In genomic region chr10:40284179-40284831, GRCm38 (mm10) we compare ENCODE assay signal across 11 mouse cellular contexts. TPM values are rescaled to one million over a fixed set of nuclear protein-coding genes. Genes with fewer than 3 reads are reported as not detected.
DNase-seq lines count a peak whose midpoint lies in the region; ATAC-seq and TF ChIP-seq lines count a peak whose summit lies in the region.
"Had no signal": no experiment of that assay in that cellular context is flagged by ENCODE, and none has a peak within 500 bp of the region (broad histone marks: within the 10 kb centered on the region; RNA-seq: fewer than 3 reads in every experiment).

No protein-coding gene starts in this region.

- 0 out of 2 replicates have a peak, but pooled peaks cover 3% of the 10 kb centered on the region for H3K36me3 ChIP-seq in hindbrain, embryonic 16.5 days (ENCODE audit: control insufficient read depth, insufficient read depth, low read length)
- peaks cover 38% of the 10 kb centered on the region for H3K36me3 ChIP-seq in hindbrain, embryonic 10.5 days
- H3K36me3 ChIP-seq in ES-Bruce4 (ENCODE audit: control insufficient read depth, insufficient read depth, low read length, poor library complexity, severe bottlenecking): peaks cover 12% of the 10 kb centered on the region

- no peak for TF ChIP-seq POLR2A in ES-Bruce4 (IDR thresholded peaks at IDR 0.05; ENCODE audit: insufficient read depth, low read length)

- H3K4me1 ChIP-seq in hindbrain, embryonic 16.5 days (ENCODE audit: control insufficient read depth, insufficient read depth, low read depth, low read length): no peaks in the 10 kb centered on the region
- H3K4me1 ChIP-seq in hindbrain, embryonic 10.5 days (replicated peaks): no peaks in the 10 kb centered on the region
- H3K4me1 ChIP-seq in ES-Bruce4 (ENCODE audit: control insufficient read depth, insufficient read depth, low read length): no peaks in the 10 kb centered on the region
- H3K4me1 ChIP-seq: embryonic facial prominence, embryonic 13.5 days; limb, embryonic 12.5 days had no signal

- no peak overlapping the region for H3K4me2 ChIP-seq in hindbrain, embryonic 16.5 days (ENCODE audit: low read length)
- H3K4me2 ChIP-seq: embryonic facial prominence, embryonic 13.5 days; limb, embryonic 12.5 days had no signal

- intact Hi-C loops in left cerebral cortex, postnatal 25 days (cut with DNase I): no loop called here

- H3K9ac ChIP-seq in hindbrain, embryonic 16.5 days (ENCODE audit: low read depth, low read length): no peak overlapping the region
- H3K9ac ChIP-seq in ES-Bruce4 (ENCODE audit: low read depth, poor library complexity, severe bottlenecking): no peak overlapping the region
- H3K9ac ChIP-seq: embryonic facial prominence, embryonic 13.5 days; limb, embryonic 12.5 days had no signal

- TF ChIP-seq EP300 in ES-Bruce4 (IDR thresholded peaks at IDR 0.05; ENCODE audit: insufficient read depth, low read depth, low read length): no peak

- H3K27me3 ChIP-seq in hindbrain, embryonic 16.5 days (replicated peaks; ENCODE audit: control insufficient read depth, insufficient read depth, low read length): no peaks in the 10 kb centered on the region
- no peaks in the 10 kb centered on the region for H3K27me3 ChIP-seq in hindbrain, embryonic 10.5 days (ENCODE audit: insufficient read depth, poor library complexity, severe bottlenecking)
- no peaks in the 10 kb centered on the region for H3K27me3 ChIP-seq in ES-Bruce4 (ENCODE audit: control insufficient read depth, insufficient read depth, low read length, poor library complexity, severe bottlenecking)
- H3K27me3 ChIP-seq: embryonic facial prominence, embryonic 13.5 days; limb, embryonic 12.5 days; megakaryocyte, embryonic 14.5 days had no signal

- no peak overlapping the region for H3K27ac ChIP-seq in hindbrain, embryonic 16.5 days (ENCODE audit: low read depth, low read length)
- H3K27ac ChIP-seq in hindbrain, embryonic 10.5 days: no peak overlapping the region
- H3K27ac ChIP-seq in ES-Bruce4 (ENCODE audit: insufficient read depth, low read length): 0 out of 2 replicates have a peak overlapping the region, but pooled peaks have one; percentile 20
- H3K27ac ChIP-seq: embryonic facial prominence, embryonic 13.5 days; limb, embryonic 12.5 days had no signal

- no peak for TF ChIP-seq CTCF in ES-Bruce4 (IDR thresholded peaks at IDR 0.05; ENCODE audit: low read depth, low read length)

- 0 out of 2 replicates have a peak, but pooled peaks cover 2% of the 10 kb centered on the region for H3K9me3 ChIP-seq in hindbrain, embryonic 16.5 days (ENCODE audit: control insufficient read depth, low read length)
- no peaks in the 10 kb centered on the region for H3K9me3 ChIP-seq in hindbrain, embryonic 10.5 days
- H3K9me3 ChIP-seq in ES-Bruce4 (replicated peaks; ENCODE audit: control insufficient read depth, insufficient read depth, low read length, poor library complexity, severe bottlenecking): no peaks in the 10 kb centered on the region
- H3K9me3 ChIP-seq: limb, embryonic 12.5 days; megakaryocyte, embryonic 14.5 days had no signal

- WGBS in hindbrain, embryonic 16.5 days: 66% methylated on average over 10 of the region's 10 CpGs
- WGBS in hindbrain, embryonic 10.5 days: 83% methylated on average over 10 of the region's 10 CpGs

- ATAC-seq in hindbrain, embryonic 16.5 days: peak; percentile 37

- no peak for DNase-seq in hindbrain, embryonic 10.5 days (ENCODE audit: low spot score)
- peak; percentile 31 to 39 for DNase-seq in frontal cortex, postnatal 10 days (ENCODE audit: low spot score in 2 of 2)
- peak; percentile 48 to 78 for DNase-seq in left cerebral cortex, postnatal 25 days (ENCODE audit: low spot score in 2 of 2)
- no peak for DNase-seq in adrenal gland, adult 8-10 months
- DNase-seq in spleen, adult 18-20 months: no peak
- no peak for DNase-seq in gastrocnemius, postnatal 10 days

- H3K4me3 ChIP-seq in hindbrain, embryonic 16.5 days (ENCODE audit: low read length): no peak overlapping the region
- no peak overlapping the region for H3K4me3 ChIP-seq in hindbrain, embryonic 10.5 days
- no peak overlapping the region for H3K4me3 ChIP-seq in ES-Bruce4 (ENCODE audit: low read depth, low read length)
- H3K4me3 ChIP-seq: embryonic facial prominence, embryonic 13.5 days; limb, embryonic 12.5 days; megakaryocyte, embryonic 14.5 days had no signal

RNA-seq across cellular contexts. Expression of gene Amd1, which starts 17.7 kb away (rescaled TPM):
- polyA plus RNA-seq in hindbrain, embryonic 16.5 days (2015; fragmentation: Nextera tagmentation; extraction: Ambion mirVana): 35.5 and 40.4 TPM in 2 replicates
- 59.0 and 74.9 TPM in 2 replicates for polyA plus RNA-seq in hindbrain, embryonic 10.5 days (2016; fragmentation: Nextera tagmentation; extraction: Ambion mirVana)
- polyA plus RNA-seq in ES-Bruce4 (2011; ENCODE audit: insufficient read depth, insufficient read length, low read depth, missing spikeins): 149 and 150 TPM in 2 replicates
- total RNA-seq in left cerebral cortex, postnatal 25 days (2021): 10 to 100 TPM; 79.3 to 82.0 TPM
- total RNA-seq in adrenal gland, adult 8-10 months (2022): 10 to 100 TPM; 42.4 to 50.2 (median 47.3) TPM
- total RNA-seq in gastrocnemius, postnatal 10 days (2021): 10 to 100 TPM; 16.7 to 21.3 TPM

RNA-seq across cellular contexts. Expression of gene Gtf3c6, which starts 26.4 kb away (rescaled TPM):
- 64.9 and 67.9 TPM in 2 replicates for polyA plus RNA-seq in hindbrain, embryonic 16.5 days (2015; fragmentation: Nextera tagmentation; extraction: Ambion mirVana)
- polyA plus RNA-seq in hindbrain, embryonic 10.5 days (2016; fragmentation: Nextera tagmentation; extraction: Ambion mirVana): 140 and 144 TPM in 2 replicates
- 42.3 and 44.7 TPM in 2 replicates for polyA plus RNA-seq in ES-Bruce4 (2011; ENCODE audit: insufficient read depth, insufficient read length, low read depth, missing spikeins)
- 10 to 100 TPM; 22.6 to 24.5 TPM for total RNA-seq in left cerebral cortex, postnatal 25 days (2021)
- 10 to 100 TPM; 26.3 to 50.8 (median 38.4) TPM for total RNA-seq in adrenal gland, adult 8-10 months (2022)
- total RNA-seq in gastrocnemius, postnatal 10 days (2021): 10 to 100 TPM; 28.2 to 30.1 TPM

RNA-seq across cellular contexts. Expression of gene Rpf2, which starts 37.5 kb away (rescaled TPM):
- polyA plus RNA-seq in hindbrain, embryonic 16.5 days (2015; fragmentation: Nextera tagmentation; extraction: Ambion mirVana): 63.5 and 64.0 TPM in 2 replicates
- 74.8 and 91.8 TPM in 2 replicates for polyA plus RNA-seq in hindbrain, embryonic 10.5 days (2016; fragmentation: Nextera tagmentation; extraction: Ambion mirVana)
- 141 and 154 TPM in 2 replicates for polyA plus RNA-seq in ES-Bruce4 (2011; ENCODE audit: insufficient read depth, insufficient read length, low read depth, missing spikeins)
- 10 to 100 TPM; 19.6 to 22.8 TPM for total RNA-seq in left cerebral cortex, postnatal 25 days (2021)
- total RNA-seq in adrenal gland, adult 8-10 months (2022): 10 to 100 TPM; 16.5 to 25.7 (median 17.8) TPM
- 10 to 100 TPM; 18.7 to 20.3 TPM for total RNA-seq in gastrocnemius, postnatal 10 days (2021)

RNA-seq across cellular contexts. Expression of gene Cdk19, which starts 55.1 kb away (rescaled TPM):
- polyA plus RNA-seq in hindbrain, embryonic 16.5 days (2015; fragmentation: Nextera tagmentation; extraction: Ambion mirVana): 9.6 and 11.0 TPM in 2 replicates
- 5.2 and 7.0 TPM in 2 replicates for polyA plus RNA-seq in hindbrain, embryonic 10.5 days (2016; fragmentation: Nextera tagmentation; extraction: Ambion mirVana)
- polyA plus RNA-seq in ES-Bruce4 (2011; ENCODE audit: insufficient read depth, insufficient read length, low read depth, missing spikeins): 14.1 and 16.0 TPM in 2 replicates
- total RNA-seq in left cerebral cortex, postnatal 25 days (2021): 10 to 100 TPM; 48.3 to 50.8 TPM
- total RNA-seq in adrenal gland, adult 8-10 months (2022): 10 to 100 TPM; 11.1 to 14.0 (median 12.6) TPM
- 1 to 10 TPM; 7.2 to 8.4 TPM for total RNA-seq in gastrocnemius, postnatal 10 days (2021)

Comparison
In these comparisons a context has a peak if more than half of its experiments do, and no peak if none do; other contexts are left out.
1. DNase-seq: peak in frontal cortex, postnatal 10 days (2 of 2) and left cerebral cortex, postnatal 25 days (2 of 2); none in hindbrain, embryonic 10.5 days (single experiment), adrenal gland, adult 8-10 months (single experiment), spleen, adult 18-20 months (0 of 2) and gastrocnemius, postnatal 10 days (single experiment).